Mouse (Mus musculus) stomach, embryonic 16.5 days (tissue): ENCODE measurements around the gene St7. TPM values are rescaled to one million over a fixed set of nuclear protein-coding genes. Genes with fewer than 3 reads are reported as not detected.
A peak's percentile ranks its signal among the peaks of the same experiment; 100 is the strongest.

Source experiments
- ATAC-seq: fragments of 200-750 bp; cut with Nextera tagmentation; 2 replicates; pipeline ENCODE4 v1.8.0; 2017; ENCODE audit warnings: moderate number of reproducible peaks, moderate TSS enrichment; ENCODE audit not compliant: insufficient read depth, low FRiP score
- H3K27ac ChIP-seq: fragments of 300-500 bp; sonication (generic); 2 replicates; pipeline ENCODE4 v1.5.1; 2014; ENCODE audit warnings: low read length
- H3K27me3 ChIP-seq: fragments of 300-500 bp; sonication (generic); 2 replicates; pipeline ENCODE4 v1.6.1; 2014; ENCODE audit warnings: low read length, control low read depth, mixed read lengths; ENCODE audit not compliant: control insufficient read depth, insufficient read depth
- H3K36me3 ChIP-seq: fragments of 300-500 bp; sonication (generic); 2 replicates; pipeline ENCODE4 v1.6.1; 2014; ENCODE audit warnings: low read length; ENCODE audit not compliant: control insufficient read depth, insufficient read depth
- H3K4me1 ChIP-seq: fragments of 300-500 bp; sonication (generic); 2 replicates; pipeline ENCODE4 v1.6.1; 2014; ENCODE audit warnings: low read length, control low read depth, mixed read lengths; ENCODE audit not compliant: control insufficient read depth, insufficient read depth
- H3K4me2 ChIP-seq: fragments of 300-500 bp; sonication (generic); 2 replicates; pipeline ENCODE4 v1.6.1; 2014; ENCODE audit warnings: low read depth, low read length, mixed read lengths
- H3K4me3 ChIP-seq: fragments of 300-500 bp; sonication (generic); replicated peaks from 2 replicates; pipeline ENCODE4 v1.5.1; 2014; ENCODE audit warnings: mild to moderate bottlenecking, low read length
- H3K9ac ChIP-seq: fragments of 300-500 bp; sonication (generic); 2 replicates; pipeline ENCODE4 v1.6.1; 2014; ENCODE audit warnings: low read length
- H3K9me3 ChIP-seq: fragments of 300-500 bp; sonication (generic); replicated peaks from 2 replicates; pipeline ENCODE4 v1.6.1; 2016; ENCODE audit warnings: low read length, control low read depth; ENCODE audit not compliant: control insufficient read depth
- WGBS: fragments of 180-500 bp; shearing (Covaris S2); extraction: QIAGEN DNeasy Blood & Tissue Kit; methylation state at CpG from one replicate; pipeline ENCODE4 v1.1.7; 2014; 5-methylcytosine and 5-hydroxymethylcytosine counted together
- polyA plus RNA-seq: library from polyadenylated mRNA; unstranded; fragments of >200 nt; fragmentation: Nextera tagmentation; extraction: Ambion mirVana; gene quantifications from 2 replicates; pipeline ENCODE4 v1.2.1, GENCODE M21; 2015

The St7 gene
- polyA plus RNA-seq, 1 experiment from 2014 or later = 21.5 TPM

- 64% methylated on average over 2 of the region's 2 CpGs for WGBS
- Histone ChIP-seq H3K36me3 (no peaks in the 10 kb centered on the region), H3K9me3 (no peaks in the 10 kb centered on the region), H3K4me1 (no peaks in the 10 kb centered on the region), H3K27me3 (no peaks in the 10 kb centered on the region), H3K4me2 (no peak overlapping the region), H3K4me3 (no peak overlapping the region), H3K9ac (no peak overlapping the region), H3K27ac (peak overlapping the region; percentile 16; the same call in 1 of the 2 replicates)
- ATAC-seq = no peak
These were observed 118.3 kb downstream of the St7 start for GRCm38 (mm10) chr6:17811063-17811462.

DNA sequence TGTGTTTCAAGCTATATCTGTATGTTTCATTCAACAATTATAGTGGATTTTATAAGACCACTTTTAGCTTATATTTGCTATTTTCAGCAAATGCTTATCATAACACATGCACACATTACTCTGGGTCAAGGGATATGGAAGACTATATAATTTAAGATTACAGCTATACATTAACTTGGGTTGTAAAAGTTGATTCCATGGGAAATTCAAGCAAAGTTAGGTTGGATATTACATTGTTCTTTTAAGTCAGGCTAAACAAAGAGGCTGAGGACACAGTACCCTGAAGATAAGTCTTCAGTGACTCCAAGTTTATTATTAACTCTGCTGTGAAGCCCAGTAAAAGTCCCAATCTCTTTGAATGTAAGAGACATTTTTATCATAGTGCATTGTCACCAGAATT is 118.8 kb downstream of the St7 start:
- Histone ChIP-seq H3K9ac (no peak overlapping the region), H3K4me3 (no peak overlapping the region), H3K9me3 (no peaks in the 10 kb centered on the region), H3K36me3 (no peaks in the 10 kb centered on the region), H3K4me2 (no peak overlapping the region), H3K27ac (no peak overlapping the region), H3K27me3 (no peaks in the 10 kb centered on the region), H3K4me1 (no peaks in the 10 kb centered on the region; the same call in 1 of the 2 replicates)
- ATAC-seq = no peak

- Histone ChIP-seq H3K4me1 (peaks cover 5% of the 10 kb centered on the region), H3K4me2 (no peak overlapping the region), H3K36me3 (no peaks in the 10 kb centered on the region), H3K27ac (no peak overlapping the region), H3K9ac (no peak overlapping the region), H3K4me3 (no peak overlapping the region), H3K27me3 (no peaks in the 10 kb centered on the region), H3K9me3 (no peaks in the 10 kb centered on the region)
- no peak for ATAC-seq
- 55% methylated on average over 2 of the region's 2 CpGs for WGBS
These were observed 121.4 kb downstream of the St7 start for GRCm38 (mm10) chr6:17814074-17814649.

DNA sequence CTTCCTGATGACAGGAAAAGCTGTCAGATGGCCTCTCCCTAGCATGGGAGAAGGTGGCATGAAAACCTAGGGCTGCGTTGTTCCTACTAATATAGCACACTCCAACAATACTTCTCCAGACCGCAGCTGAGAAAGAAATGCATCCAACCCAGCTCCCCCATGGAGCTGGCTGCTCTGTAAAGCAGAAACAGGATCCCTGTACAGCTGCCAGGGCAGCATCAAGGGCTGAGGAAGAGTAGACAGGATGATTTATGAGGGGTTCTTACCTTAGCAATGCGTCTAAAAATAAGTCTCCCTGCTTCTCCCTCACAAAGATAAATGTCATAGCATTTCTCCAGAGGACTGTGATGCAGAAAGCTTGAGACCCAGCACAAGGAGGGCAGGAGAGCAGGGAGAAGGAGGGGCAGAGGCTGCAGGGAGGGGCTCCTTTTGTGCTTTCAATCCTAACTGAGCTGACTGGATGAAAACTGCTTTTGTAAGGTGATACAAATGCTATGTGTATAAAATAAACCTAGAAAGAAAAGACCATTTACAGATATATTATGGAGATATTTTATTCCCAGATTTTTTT is 124.2 kb downstream of the St7 start:
- Histone ChIP-seq H3K36me3 (no peaks in the 10 kb centered on the region), H3K27me3 (no peaks in the 10 kb centered on the region), H3K4me2 (no peak overlapping the region), H3K4me1 (peaks cover 5% of the 10 kb centered on the region), H3K4me3 (no peak overlapping the region), H3K9me3 (no peaks in the 10 kb centered on the region), H3K27ac (peak overlapping the region; percentile 15; the same call in 1 of the 2 replicates), H3K9ac (no peak overlapping the region)
- 24% methylated on average over 3 of the region's 3 CpGs for WGBS
- peak; percentile 72; the same call in 1 of the 2 replicates for ATAC-seq

DNA sequence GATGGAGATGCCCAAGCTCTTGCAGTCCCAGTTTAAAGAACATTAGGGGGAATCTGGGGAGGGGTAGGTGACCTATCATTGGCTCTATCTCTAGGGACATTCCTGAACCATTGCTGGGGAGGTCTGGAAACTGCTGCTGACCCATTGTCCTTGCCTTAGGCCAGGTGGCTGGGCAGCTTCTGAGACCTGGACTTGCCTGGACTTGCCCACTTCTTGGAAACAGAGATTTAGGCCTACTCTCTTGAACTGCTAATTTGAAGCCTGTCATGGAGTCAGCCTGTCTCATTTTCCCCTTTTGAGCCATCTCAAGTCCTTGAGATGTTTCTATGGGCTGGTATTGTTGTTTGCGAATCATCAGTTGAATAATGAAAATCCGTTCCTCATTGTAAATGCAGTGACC is 130.9 kb downstream of the St7 start:
- WGBS = 86% methylated on average over 2 of the region's 2 CpGs
- Histone ChIP-seq H3K4me2 (no peak overlapping the region), H3K27me3 (no peaks in the 10 kb centered on the region), H3K4me3 (no peak overlapping the region), H3K9me3 (no peaks in the 10 kb centered on the region), H3K4me1 (0 out of 2 replicates have a peak, but pooled peaks cover 2% of the 10 kb centered on the region), H3K27ac (no peak overlapping the region), H3K9ac (no peak overlapping the region), H3K36me3 (no peaks in the 10 kb centered on the region; the same call in 1 of the 2 replicates)
- no peak for ATAC-seq

DNA sequence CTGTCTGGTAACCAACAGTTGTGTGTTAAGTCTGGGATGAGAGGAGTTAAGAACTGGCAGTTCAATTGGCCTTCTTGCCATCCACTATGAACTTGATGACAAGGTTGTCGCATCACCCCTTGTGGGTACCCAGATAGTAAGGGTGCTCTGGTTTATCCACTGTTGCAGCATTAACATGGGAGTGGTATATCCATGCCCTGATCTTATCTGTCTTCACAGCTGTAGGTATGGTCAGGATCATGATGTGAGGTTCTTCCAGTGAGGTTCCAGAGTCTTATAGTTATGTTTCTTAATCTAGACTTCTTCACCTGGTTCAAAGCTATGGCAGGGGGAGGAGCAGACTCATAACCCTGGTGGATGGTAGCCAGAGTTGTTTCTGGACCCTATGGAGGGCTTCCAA is 132.0 kb downstream of the St7 start:
- Histone ChIP-seq H3K9me3 (no peaks in the 10 kb centered on the region), H3K4me3 (no peak overlapping the region), H3K4me1 (0 out of 2 replicates have a peak, but pooled peaks cover 2% of the 10 kb centered on the region), H3K4me2 (no peak overlapping the region), H3K36me3 (no peaks in the 10 kb centered on the region; the same call in 1 of the 2 replicates), H3K9ac (no peak overlapping the region), H3K27me3 (no peaks in the 10 kb centered on the region), H3K27ac (no peak overlapping the region)
- ATAC-seq = no peak
- 91% methylated on average over 1 of the region's 1 CpGs for WGBS

DNA sequence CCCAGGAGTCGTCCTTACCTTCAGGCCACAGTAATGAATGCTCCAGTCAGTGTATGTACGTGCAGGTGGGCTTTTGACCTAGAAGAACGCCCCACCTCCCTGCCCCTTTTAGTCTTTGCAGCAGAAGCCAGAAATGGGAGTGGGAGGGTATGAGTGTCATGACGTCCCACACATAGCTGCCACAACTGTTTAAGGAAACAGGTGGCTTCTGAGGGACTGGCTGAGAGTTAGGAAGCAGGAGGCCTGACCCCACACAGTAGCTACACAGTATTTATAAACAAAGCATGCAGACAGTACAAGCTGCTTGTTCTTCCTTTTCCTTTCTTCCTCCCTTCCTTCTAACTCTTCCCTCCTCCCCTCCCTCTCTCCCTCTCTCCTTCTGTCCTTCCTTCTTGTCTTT is 135.6 kb downstream of the St7 start:
- Histone ChIP-seq H3K27ac (no peak overlapping the region), H3K4me3 (no peak overlapping the region), H3K9me3 (no peaks in the 10 kb centered on the region), H3K4me2 (no peak overlapping the region), H3K9ac (no peak overlapping the region), H3K4me1 (0 out of 2 replicates have a peak, but pooled peaks cover 2% of the 10 kb centered on the region), H3K27me3 (no peaks in the 10 kb centered on the region), H3K36me3 (no peaks in the 10 kb centered on the region; the same call in 1 of the 2 replicates)
- no peak for ATAC-seq
- WGBS = 62% methylated on average over 4 of the region's 4 CpGs

- Histone ChIP-seq H3K36me3 (no peaks in the 10 kb centered on the region), H3K9me3 (no peaks in the 10 kb centered on the region), H3K9ac (no peak overlapping the region), H3K4me3 (no peak overlapping the region), H3K27me3 (no peaks in the 10 kb centered on the region), H3K4me1 (0 out of 2 replicates have a peak, but pooled peaks cover 2% of the 10 kb centered on the region), H3K4me2 (no peak overlapping the region), H3K27ac (no peak overlapping the region)
- no peak for ATAC-seq
- WGBS = 97% methylated on average over 1 of the region's 1 CpGs
These were observed 137.2 kb downstream of the St7 start for GRCm38 (mm10) chr6:17829981-17830380.

DNA sequence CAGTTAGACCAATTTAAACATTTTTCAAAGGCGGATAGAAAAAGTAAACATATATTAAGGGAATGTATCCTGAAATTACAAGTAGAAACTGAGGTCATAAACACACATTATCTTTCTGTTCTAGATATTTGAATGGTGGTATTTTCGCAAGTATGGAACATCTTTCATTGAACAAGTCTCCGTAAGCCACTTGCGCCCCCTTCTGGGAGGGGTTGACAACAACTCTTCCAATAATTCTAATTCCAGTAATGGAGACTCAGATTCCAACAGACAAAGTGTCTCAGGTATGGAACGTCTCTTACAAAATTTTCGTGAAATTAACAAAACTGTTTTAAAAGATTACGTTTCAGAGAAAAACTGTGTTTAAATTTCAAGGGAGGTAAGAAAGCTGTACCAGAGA is 141.8 kb downstream of the St7 start:
- WGBS = 42% methylated on average over 7 of the region's 7 CpGs
- no peaks in the 10 kb centered on the region for H3K9me3 ChIP-seq
- no peak overlapping the region for H3K9ac ChIP-seq
- no peaks in the 10 kb centered on the region for H3K36me3 ChIP-seq
- H3K27me3 ChIP-seq = no peaks in the 10 kb centered on the region
- H3K4me2 ChIP-seq = no peak overlapping the region
- ATAC-seq = no peak
- H3K27ac ChIP-seq = no peak overlapping the region
- no peaks in the 10 kb centered on the region for H3K4me1 ChIP-seq
- H3K4me3 ChIP-seq = no peak overlapping the region
